Mouse (Mus musculus): Measurements from ENCODE around the gene Cln3.

The Cln3 gene

GRCm38 (mm10) chr7:126607064-126607463 lies 21.4 kb upstream of the Cln3 start:
- no peak for TF ChIP-seq GATA4 (IDR thresholded peaks at IDR 0.05; ENCODE audit: insufficient replicate concordance, low read length)

GRCm38 (mm10) chr7:126606611-126607010 lies 21.0 kb upstream of the Cln3 start:
- TF ChIP-seq GATA4 (IDR thresholded peaks at IDR 0.05; ENCODE audit: insufficient replicate concordance, low read length): no peak

DNA sequence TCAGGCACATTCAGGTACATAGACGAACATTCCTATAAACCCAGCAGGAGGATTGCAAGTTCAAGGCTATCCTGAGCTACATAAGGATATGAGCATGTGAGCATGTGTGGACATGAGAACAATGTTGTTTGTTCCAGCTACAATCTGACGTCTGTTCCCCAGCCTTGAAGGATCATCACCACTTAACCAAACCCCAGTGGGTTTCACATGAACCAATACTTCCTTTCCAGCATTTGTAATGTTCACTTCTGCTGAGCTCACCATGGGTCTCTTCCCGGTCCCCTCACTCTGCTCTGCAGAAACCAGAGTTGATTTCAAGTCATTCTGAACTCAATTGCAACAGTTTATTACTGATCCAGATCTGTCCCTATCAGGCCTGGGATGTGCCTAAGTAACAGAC lies 17.0 kb upstream of the Cln3 start:
- TF ChIP-seq GATA4 (IDR thresholded peaks at IDR 0.05; ENCODE audit: insufficient replicate concordance, low read length): no peak

GRCm38 (mm10) chr7:126601896-126602295 lies 16.3 kb upstream of the Cln3 start:
- no peak for TF ChIP-seq GATA4 (IDR thresholded peaks at IDR 0.05; ENCODE audit: insufficient replicate concordance, low read length)

- no peak for TF ChIP-seq GATA4 (IDR thresholded peaks at IDR 0.05; ENCODE audit: insufficient replicate concordance, low read length)
These were observed 13.3 kb upstream of the Cln3 start for GRCm38 (mm10) chr7:126598919-126599318.

- no peak for TF ChIP-seq GATA4 (IDR thresholded peaks at IDR 0.05; ENCODE audit: insufficient replicate concordance, low read length)
These were observed 10.8 kb upstream of the Cln3 start for GRCm38 (mm10) chr7:126596414-126596813.

GRCm38 (mm10) chr7:126595890-126596289 lies 10.3 kb upstream of the Cln3 start:
- TF ChIP-seq GATA4 (IDR thresholded peaks at IDR 0.05; ENCODE audit: insufficient replicate concordance, low read length): no peak

GRCm38 (mm10) chr7:126594862-126595561 lies 9.4 kb upstream of the Cln3 start, which contains the start of gene Il27:
Il27 (minus strand) TSS chr7:126594941.
- TF ChIP-seq GATA4 (IDR thresholded peaks at IDR 0.05; ENCODE audit: insufficient replicate concordance, low read length): no peak

- no peak for TF ChIP-seq GATA4 (IDR thresholded peaks at IDR 0.05; ENCODE audit: insufficient replicate concordance, low read length)
These were observed 2.2 kb upstream of the Cln3 start for GRCm38 (mm10) chr7:126587779-126588178.

DNA sequence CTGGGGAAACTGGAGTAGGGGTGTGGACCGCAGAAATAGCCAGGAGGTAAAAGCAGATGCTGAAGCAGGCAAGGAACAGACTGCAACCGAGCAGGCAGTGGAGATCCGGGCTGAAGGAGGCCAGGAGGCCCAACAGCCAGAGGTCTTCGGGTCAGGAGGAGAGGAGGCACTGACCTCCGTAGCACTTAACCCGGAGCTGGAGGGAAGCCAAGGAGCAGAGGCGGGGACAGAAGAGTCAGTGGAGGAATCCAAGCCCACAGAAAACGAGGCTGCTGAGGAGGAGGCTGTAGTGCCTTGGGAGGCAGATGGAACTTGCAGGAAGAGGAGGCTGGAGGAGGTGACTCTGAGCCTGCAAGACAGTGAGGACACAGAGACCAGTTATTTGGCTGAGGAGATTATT lies 1.2 kb upstream of the Cln3 start:
- no peak for TF ChIP-seq GATA4 (IDR thresholded peaks at IDR 0.05; ENCODE audit: insufficient replicate concordance, low read length)

- no peak for TF ChIP-seq GATA4 (IDR thresholded peaks at IDR 0.05; ENCODE audit: insufficient replicate concordance, low read length)
These were observed 1.1 kb downstream of the Cln3 start, which contains the start of gene Apobr for GRCm38 (mm10) chr7:126584506-126584977. Apobr (plus strand) TSS chr7:126584942.

- TF ChIP-seq GATA4 (IDR thresholded peaks at IDR 0.05; ENCODE audit: insufficient replicate concordance, low read length): no peak
These were observed 1.9 kb downstream of the Cln3 start for GRCm38 (mm10) chr7:126583761-126584160.

DNA sequence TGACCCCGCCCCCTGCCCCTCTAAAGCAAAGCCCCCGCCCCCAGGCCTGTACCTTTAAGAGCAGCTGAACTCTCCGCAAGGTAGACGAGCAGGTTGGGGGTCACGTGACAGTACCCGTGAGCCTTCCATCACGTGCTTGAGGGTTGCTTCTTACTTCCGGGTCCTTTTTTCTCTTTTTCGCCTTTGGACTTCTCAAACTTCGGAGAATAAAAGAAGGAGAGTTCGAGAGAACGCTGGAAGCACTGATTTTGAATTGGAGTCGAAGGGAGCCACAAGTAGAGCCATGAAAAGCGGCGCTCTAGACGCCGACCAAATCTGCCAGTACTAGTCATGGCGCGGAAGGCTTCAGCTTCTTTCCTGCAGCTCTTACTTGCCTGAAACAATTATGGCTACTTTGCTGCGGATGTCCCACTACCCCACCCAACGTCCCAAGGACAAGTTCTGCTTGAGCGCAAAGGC lies 2.3 kb downstream of the Cln3 start:
- no peak for TF ChIP-seq GATA4 (IDR thresholded peaks at IDR 0.05; ENCODE audit: insufficient replicate concordance, low read length)

GRCm38 (mm10) chr7:126582759-126583158 lies 2.9 kb downstream of the Cln3 start:
- no peak for TF ChIP-seq GATA4 (IDR thresholded peaks at IDR 0.05; ENCODE audit: insufficient replicate concordance, low read length)

- no peak for TF ChIP-seq GATA4 (IDR thresholded peaks at IDR 0.05; ENCODE audit: insufficient replicate concordance, low read length)
These were observed 4.0 kb downstream of the Cln3 start for GRCm38 (mm10) chr7:126581661-126582060.

- no peak for TF ChIP-seq GATA4 (IDR thresholded peaks at IDR 0.05; ENCODE audit: insufficient replicate concordance, low read length)
These were observed 6.4 kb downstream of the Cln3 start for GRCm38 (mm10) chr7:126579172-126579571.

DNA sequence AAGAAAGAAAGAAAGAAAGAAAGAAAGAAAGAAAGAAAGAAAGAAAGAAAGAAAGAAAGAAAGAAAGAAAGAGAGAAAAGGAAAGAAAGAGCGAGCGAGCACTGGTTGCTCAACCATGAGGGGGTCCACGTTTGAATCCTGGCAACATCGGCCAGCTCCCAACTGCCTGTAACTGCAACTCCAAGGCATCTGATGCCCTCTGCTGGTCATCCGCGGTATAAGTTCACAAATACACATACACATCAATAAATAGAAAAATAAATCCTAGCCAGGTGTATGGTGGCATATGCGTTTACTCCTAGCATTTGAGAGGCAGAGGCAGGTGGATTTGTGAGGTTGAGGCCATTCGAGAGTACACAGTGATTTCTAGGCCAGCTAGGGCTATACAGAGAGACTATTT lies 8.7 kb downstream of the Cln3 start:
- no peak for TF ChIP-seq GATA4 (IDR thresholded peaks at IDR 0.05; ENCODE audit: insufficient replicate concordance, low read length)

Data from liver, adult (tissue).